8 mouse cellular contexts compared by ENCODE assay signal in the genomic region with DNA sequence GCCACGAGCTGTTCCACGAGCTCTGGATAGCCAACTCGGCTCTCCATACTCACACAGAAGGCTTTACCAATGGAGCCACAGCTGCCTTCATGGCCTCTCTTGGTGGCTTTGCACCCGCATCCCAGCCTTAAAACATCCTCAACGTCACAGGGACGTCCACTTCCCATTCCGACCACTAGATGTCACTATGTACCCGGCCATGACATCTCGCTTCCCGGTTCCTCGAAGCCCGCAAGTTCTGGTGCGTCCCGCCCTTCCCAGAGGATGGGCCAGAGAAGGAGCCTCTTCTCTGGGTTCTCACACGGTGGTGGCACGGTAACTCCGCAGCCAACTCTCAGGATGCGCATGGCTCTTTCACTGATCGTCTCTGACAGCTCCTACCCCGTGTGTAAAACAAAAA. TPM values are rescaled to one million over a fixed set of nuclear protein-coding genes. Genes with fewer than 3 reads are reported as not detected.
A peak's percentile ranks its signal among the peaks of the same experiment; 100 is the strongest.
DNase-seq lines count a peak whose midpoint lies in the region; ATAC-seq lines count a peak whose summit lies in the region.

No protein-coding gene starts in this region.

- peak; percentile 76 for DNase-seq in CD4-positive, CD25-positive, alpha-beta regulatory T cell, adult 2 months (ENCODE audit: low read depth, low spot score)
- DNase-seq in adrenal gland, postnatal 10 days: peak; percentile 81
- peak; percentile 73 for DNase-seq in embryo, embryonic 11.5 days (ENCODE audit: low read depth, low spot score)
- DNase-seq in gastrocnemius, postnatal 4 days (ENCODE audit: low spot score in 2 of 2): peak; percentile 55 to 70
- peak; percentile 63 to 84 for DNase-seq in kidney, postnatal 36 days
- peak; percentile 47 to 51 for DNase-seq in lung, adult 18-20 months
- DNase-seq in thymus, postnatal 25 days: peak; percentile 48

- ATAC-seq in neutrophil, adult 5-6 weeks (ENCODE audit: extremely low read depth, insufficient number of reproducible peaks, low FRiP score, poor library complexity, severe bottlenecking): peak; percentile 42; the same call in 1 of the 2 replicates

RNA-seq across cellular contexts. Expression of gene Aym1, which starts 8.8 kb away (rescaled TPM):
- not detected for total RNA-seq in adrenal gland, postnatal 10 days (2021)
- total RNA-seq in gastrocnemius, postnatal 4 days (2021): not detected
- not detected in 2 replicates for total RNA-seq in neutrophil, adult 5-6 weeks (2017)

RNA-seq across cellular contexts. Expression of gene Sgsm1, which starts 55.3 kb away (rescaled TPM):
- total RNA-seq in adrenal gland, postnatal 10 days (2021): 10 to 100 TPM in 1 of 2 experiments, 1 to 10 TPM in 1; 9.0 to 10.5 TPM
- total RNA-seq in gastrocnemius, postnatal 4 days (2021): 1 to 10 TPM in 1 of 2 experiments, under 1 TPM in 1; 0.75 to 1.3 TPM
- not detected in 2 replicates for total RNA-seq in neutrophil, adult 5-6 weeks (2017)

Comparison
In these comparisons a context has a peak if more than half of its experiments do, and no peak if none do; other contexts are left out.
1. Peak in every context shown above with its lines: DNase-seq and ATAC-seq.
2. RNA of gene Sgsm1, which starts 55.3 kb away (total RNA-seq): 9.0 to 10.5 TPM in adrenal gland, postnatal 10 days; 0.75 to 1.3 TPM in gastrocnemius, postnatal 4 days and not detected in neutrophil, adult 5-6 weeks; every median in the first group is over 4 times any median in the second.